Mouse (Mus musculus) olfactory bulb, adult 2 months (tissue): ENCODE measurements around the gene Scn5a.

Source experiments
- CTCF ChIP-seq: fragments of 200-500 bp; IDR thresholded peaks from 2 replicates; pipeline ENCODE4 v1.5.1; 2012; ENCODE audit warnings: low read depth, mild to moderate bottlenecking, low read length, moderate library complexity; ENCODE audit not compliant: insufficient read depth
- POLR2A ChIP-seq: fragments of 200-500 bp; IDR thresholded peaks from 2 replicates; pipeline ENCODE4 v1.6.1; 2012; ENCODE audit warnings: mild to moderate bottlenecking, low read depth, low read length, moderate library complexity; ENCODE audit not compliant: insufficient read depth

DNA sequence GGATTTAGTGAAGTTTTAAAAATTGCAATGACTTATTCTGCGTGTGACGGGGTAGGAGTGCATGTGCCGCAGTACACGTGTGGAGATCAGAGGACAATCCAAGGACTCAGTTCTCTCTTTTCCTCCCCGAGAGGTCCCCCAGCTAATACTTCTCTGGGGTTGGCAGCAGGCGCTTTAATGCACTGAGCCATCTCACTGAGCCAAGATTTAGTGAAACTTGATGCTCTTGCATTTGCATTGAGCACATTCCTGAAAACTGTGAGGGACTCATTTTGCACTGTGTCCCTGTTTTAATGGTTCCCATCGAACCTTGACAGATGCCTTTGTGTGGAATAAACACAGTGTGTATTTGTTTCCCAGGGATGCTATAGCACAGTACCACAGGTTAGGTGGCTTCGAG lies 25.8 kb upstream of the Scn5a start:
- TF ChIP-seq CTCF (no peak), POLR2A (no peak)
